Mouse (Mus musculus) ES-Bruce4 (cell line): ENCODE measurements around the gene Ank2. TPM values are rescaled to one million over a fixed set of nuclear protein-coding genes. Genes with fewer than 3 reads are reported as not detected.

Source experiments
- H3K27ac ChIP-seq: 2 replicates; pipeline ENCODE4 v1.5.1; 2012; ENCODE audit warnings: low read length, inconsistent platforms; ENCODE audit not compliant: insufficient read depth
- H3K27me3 ChIP-seq: 2 replicates; pipeline ENCODE4 v1.6.1; 2012; ENCODE audit warnings: mild to moderate bottlenecking, low read length, inconsistent platforms; ENCODE audit not compliant: control insufficient read depth, poor library complexity, insufficient read depth, severe bottlenecking
- H3K36me3 ChIP-seq: 2 replicates; pipeline ENCODE4 v1.6.1; 2012; ENCODE audit warnings: inconsistent platforms, mild to moderate bottlenecking, low read length, moderate library complexity; ENCODE audit not compliant: control insufficient read depth, poor library complexity, insufficient read depth, severe bottlenecking
- H3K4me1 ChIP-seq: one replicate; pipeline ENCODE4 v1.8.1; 2011; ENCODE audit warnings: low read length; ENCODE audit not compliant: control insufficient read depth, insufficient read depth
- H3K4me3 ChIP-seq: 2 replicates; pipeline ENCODE4 v1.5.1; 2011; ENCODE audit warnings: low read depth, mild to moderate bottlenecking, low read length
- H3K9ac ChIP-seq: 2 replicates; pipeline ENCODE4 v1.6.1; 2012; ENCODE audit warnings: low read depth, mild to moderate bottlenecking, inconsistent platforms; ENCODE audit not compliant: poor library complexity, severe bottlenecking
- H3K9me3 ChIP-seq: replicated peaks from 2 replicates; pipeline ENCODE4 v1.6.1; 2012; ENCODE audit warnings: mild to moderate bottlenecking, low read length, inconsistent platforms; ENCODE audit not compliant: control insufficient read depth, poor library complexity, insufficient read depth, severe bottlenecking
- CTCF ChIP-seq: IDR thresholded peaks from one replicate; pipeline ENCODE4 v1.8.1; 2011; ENCODE audit warnings: low read depth, low read length
- EP300 ChIP-seq: IDR thresholded peaks from 2 replicates; pipeline ENCODE4 v1.6.1; 2011; ENCODE audit warnings: low read depth, low read length; ENCODE audit not compliant: insufficient read depth
- POLR2A ChIP-seq: IDR thresholded peaks from one replicate; pipeline ENCODE4 v1.8.1; 2011; ENCODE audit warnings: low read length; ENCODE audit not compliant: insufficient read depth
- polyA plus RNA-seq: library from polyadenylated mRNA; stranded (reverse); fragments of >200 nt; gene quantifications from 2 replicates; pipeline ENCODE4 v1.2.4, GENCODE M21; 2011; ENCODE audit warnings: low read depth; ENCODE audit not compliant: missing spikeins, insufficient read depth, insufficient read length

The Ank2 gene
- polyA plus RNA-seq, 1 experiment: 29.9 TPM

GRCm38 (mm10) chr3:127355252-127355651, 143.9 kb downstream of the Ank2 start:
- H3K9ac ChIP-seq: no peak overlapping the region
- H3K27ac ChIP-seq: no peak overlapping the region

GRCm38 (mm10) chr3:127350602-127351362, 148.4 kb downstream of the Ank2 start:
- no peaks in the 10 kb centered on the region; the same call in 1 of the 2 replicates for H3K9me3 ChIP-seq
- no peak overlapping the region for H3K9ac ChIP-seq
- H3K36me3 ChIP-seq: no peaks in the 10 kb centered on the region
- no peak for TF ChIP-seq POLR2A
- TF ChIP-seq CTCF: no peak
- no peak for TF ChIP-seq EP300
- H3K4me1 ChIP-seq: no peaks in the 10 kb centered on the region
- no peaks in the 10 kb centered on the region for H3K27me3 ChIP-seq
- H3K27ac ChIP-seq: no peak overlapping the region
- no peak overlapping the region for H3K4me3 ChIP-seq

More at GRCm38 (mm10) chr3:127355252-127355651, 143.9 kb downstream of the Ank2 start:
- no peaks in the 10 kb centered on the region for H3K36me3 ChIP-seq
- H3K9me3 ChIP-seq: no peaks in the 10 kb centered on the region
- no peak overlapping the region for H3K4me3 ChIP-seq
- no peaks in the 10 kb centered on the region for H3K27me3 ChIP-seq
- TF ChIP-seq EP300: no peak
- TF ChIP-seq POLR2A: no peak
- TF ChIP-seq CTCF: no peak
- H3K4me1 ChIP-seq: no peaks in the 10 kb centered on the region

GRCm38 (mm10) chr3:127348926-127349325, 150.2 kb downstream of the Ank2 start:
- Histone ChIP-seq H3K27ac (no peak overlapping the region), H3K36me3 (no peaks in the 10 kb centered on the region), H3K27me3 (no peaks in the 10 kb centered on the region), H3K9ac (no peak overlapping the region), H3K4me3 (no peak overlapping the region), H3K9me3 (no peaks in the 10 kb centered on the region; the same call in 1 of the 2 replicates), H3K4me1 (no peaks in the 10 kb centered on the region)
- TF ChIP-seq CTCF: no peak
- no peak for TF ChIP-seq POLR2A
- TF ChIP-seq EP300: no peak

- no peak for TF ChIP-seq POLR2A
- TF ChIP-seq EP300: no peak
- no peak for TF ChIP-seq CTCF
- H3K4me1 ChIP-seq: no peaks in the 10 kb centered on the region
These were observed 153.2 kb downstream of the Ank2 start for GRCm38 (mm10) chr3:127345860-127346459.

GRCm38 (mm10) chr3:127341300-127341699, 157.8 kb downstream of the Ank2 start:
- Histone ChIP-seq H3K9ac (no peak overlapping the region), H3K4me1 (no peaks in the 10 kb centered on the region), H3K4me3 (no peak overlapping the region), H3K9me3 (no peaks in the 10 kb centered on the region), H3K36me3 (no peaks in the 10 kb centered on the region), H3K27me3 (no peaks in the 10 kb centered on the region), H3K27ac (no peak overlapping the region)
- TF ChIP-seq POLR2A (no peak), CTCF (no peak), EP300 (no peak)

More at GRCm38 (mm10) chr3:127345860-127346459, 153.2 kb downstream of the Ank2 start:
- H3K27ac ChIP-seq: no peak overlapping the region
- H3K4me3 ChIP-seq: no peak overlapping the region
- H3K9me3 ChIP-seq: no peaks in the 10 kb centered on the region; the same call in 1 of the 2 replicates
- no peak overlapping the region for H3K9ac ChIP-seq
- H3K27me3 ChIP-seq: no peaks in the 10 kb centered on the region
- no peaks in the 10 kb centered on the region for H3K36me3 ChIP-seq

GRCm38 (mm10) chr3:127334876-127335275, 164.3 kb downstream of the Ank2 start:
- H3K27me3 ChIP-seq: no peaks in the 10 kb centered on the region
- no peak for TF ChIP-seq POLR2A
- no peak for TF ChIP-seq EP300
- TF ChIP-seq CTCF: no peak
- no peak overlapping the region for H3K4me3 ChIP-seq
- H3K4me1 ChIP-seq: no peaks in the 10 kb centered on the region
- H3K9ac ChIP-seq: no peak overlapping the region
- H3K9me3 ChIP-seq: no peaks in the 10 kb centered on the region
- no peak overlapping the region for H3K27ac ChIP-seq
- no peaks in the 10 kb centered on the region for H3K36me3 ChIP-seq
